Comparison of ENCODE assay signal across 21 mouse cellular contexts in genomic region chr6:146513899-146514298, GRCm38 (mm10). TPM values are rescaled to one million over a fixed set of nuclear protein-coding genes. Genes with fewer than 3 reads are reported as not detected.
A peak's percentile ranks its signal among the peaks of the same experiment; 100 is the strongest.
DNase-seq lines count a peak whose midpoint lies in the region; ATAC-seq and TF ChIP-seq lines count a peak whose summit lies in the region.
"Had no signal": no experiment of that assay in that cellular context is flagged by ENCODE, and none has a peak within 500 bp of the region (broad histone marks: within the 10 kb centered on the region; RNA-seq: fewer than 3 reads in every experiment).

No protein-coding gene starts in this region.

- H3K79me2 ChIP-seq in CH12.LX (replicated peaks; ENCODE audit: control insufficient read depth, extremely low read depth, insufficient read depth, poor library complexity, severe bottlenecking) = no peaks in the 10 kb centered on the region

- TF ChIP-seq EP300 in CH12.LX (IDR thresholded peaks at IDR 0.05; ENCODE audit: low read length) = no peak

- no peak overlapping the region for H3K27ac ChIP-seq in embryonic facial prominence, embryonic 14.5 days (replicated peaks; ENCODE audit: low read depth, low read length)
- no peak overlapping the region for H3K27ac ChIP-seq in embryonic facial prominence, embryonic 10.5 days (replicated peaks)
- H3K27ac ChIP-seq in heart, embryonic 15.5 days = 0 out of 2 replicates have a peak overlapping the region, but pooled peaks have one; percentile 39
- no peak overlapping the region for H3K27ac ChIP-seq in lung, embryonic 14.5 days (ENCODE audit: low read depth)
- no peak overlapping the region for H3K27ac ChIP-seq in CH12.LX (ENCODE audit: insufficient read depth, low read depth)
- H3K27ac ChIP-seq: forebrain, embryonic 13.5 days; hindbrain, embryonic 10.5 days; hindbrain, postnatal 0 days; limb, embryonic 15.5 days; midbrain, embryonic 13.5 days; neural tube, embryonic 12.5 days had no signal

- H3K4me2 ChIP-seq in embryonic facial prominence, embryonic 14.5 days (ENCODE audit: low read depth, low read length) = no peak overlapping the region
- no peak overlapping the region for H3K4me2 ChIP-seq in heart, embryonic 15.5 days
- no peak overlapping the region for H3K4me2 ChIP-seq in lung, embryonic 14.5 days
- H3K4me2 ChIP-seq in CH12.LX (ENCODE audit: insufficient read depth, low read depth, poor library complexity, severe bottlenecking) = no peak overlapping the region
- H3K4me2 ChIP-seq: forebrain, embryonic 13.5 days; limb, embryonic 15.5 days; midbrain, embryonic 13.5 days; neural tube, embryonic 12.5 days had no signal

- TF ChIP-seq CTCF in lung, embryonic 14.5 days (IDR thresholded peaks at IDR 0.05; ENCODE audit: low read depth) = no peak
- no peak for TF ChIP-seq CTCF in CH12.LX (conservative IDR thresholded peaks at IDR 0.05 in 1 of 2, IDR thresholded peaks at IDR 0.05 in 1 of 2; ENCODE audit: low read depth in 2 of 2, low read length in 2 of 2)

- no peak for TF ChIP-seq RAD21 in CH12.LX (IDR thresholded peaks at IDR 0.05; ENCODE audit: low read depth, low read length)

- H3K36me3 ChIP-seq in embryonic facial prominence, embryonic 14.5 days (ENCODE audit: control insufficient read depth, insufficient read depth, low read length) = no peaks in the 10 kb centered on the region
- no peaks in the 10 kb centered on the region for H3K36me3 ChIP-seq in embryonic facial prominence, embryonic 10.5 days (replicated peaks)
- no peaks in the 10 kb centered on the region for H3K36me3 ChIP-seq in heart, embryonic 15.5 days
- no peaks in the 10 kb centered on the region for H3K36me3 ChIP-seq in lung, embryonic 14.5 days (ENCODE audit: insufficient read depth)
- no peaks in the 10 kb centered on the region for H3K36me3 ChIP-seq in CH12.LX (replicated peaks in 1 of 2; ENCODE audit: control insufficient read depth in 1 of 2, insufficient read depth in 1 of 2, low read length in 1 of 2)
- H3K36me3 ChIP-seq: hindbrain, embryonic 10.5 days; limb, embryonic 15.5 days; midbrain, embryonic 13.5 days; neural tube, embryonic 12.5 days had no signal

- dilution Hi-C loops in CH12.LX (cut with MboI; ENCODE audit: extremely low pct_ligation_motif_present, extremely low pct_unique_long_range_greater_than_20kb, low sequenced_read_pairs) = no loop called here

- H3K9me3 ChIP-seq in embryonic facial prominence, embryonic 14.5 days (ENCODE audit: control insufficient read depth, low read length) = no peaks in the 10 kb centered on the region
- H3K9me3 ChIP-seq in embryonic facial prominence, embryonic 10.5 days = no peaks in the 10 kb centered on the region
- no peaks in the 10 kb centered on the region for H3K9me3 ChIP-seq in heart, embryonic 15.5 days (replicated peaks)
- no peaks in the 10 kb centered on the region for H3K9me3 ChIP-seq in lung, embryonic 14.5 days (ENCODE audit: low read depth, low read length)
- peaks cover 7% of the 10 kb centered on the region for H3K9me3 ChIP-seq in CH12.LX (replicated peaks; ENCODE audit: low read length)
- H3K9me3 ChIP-seq: forebrain, embryonic 13.5 days; hindbrain, embryonic 10.5 days; limb, embryonic 15.5 days; midbrain, embryonic 13.5 days; neural tube, embryonic 12.5 days had no signal

- WGBS in embryonic facial prominence, embryonic 14.5 days = 63% methylated on average over 5 of the region's 5 CpGs
- WGBS in embryonic facial prominence, embryonic 10.5 days = 75% methylated on average over 5 of the region's 5 CpGs
- 25% methylated on average over 5 of the region's 5 CpGs for WGBS in heart, embryonic 15.5 days
- 18% methylated on average over 5 of the region's 5 CpGs for WGBS in lung, embryonic 14.5 days

- no peaks in the 10 kb centered on the region for H3K27me3 ChIP-seq in embryonic facial prominence, embryonic 14.5 days (replicated peaks; ENCODE audit: control insufficient read depth, insufficient read depth, low read length)
- no peaks in the 10 kb centered on the region for H3K27me3 ChIP-seq in embryonic facial prominence, embryonic 10.5 days (replicated peaks; ENCODE audit: low read depth, poor library complexity, severe bottlenecking)
- H3K27me3 ChIP-seq in heart, embryonic 15.5 days = no peaks in the 10 kb centered on the region
- no peaks in the 10 kb centered on the region for H3K27me3 ChIP-seq in lung, embryonic 14.5 days (ENCODE audit: insufficient read depth, low read length)
- H3K27me3 ChIP-seq in CH12.LX (replicated peaks) = no peaks in the 10 kb centered on the region
- H3K27me3 ChIP-seq: forebrain, embryonic 13.5 days; limb, embryonic 15.5 days; midbrain, embryonic 13.5 days; neural tube, embryonic 12.5 days had no signal

- DNase-seq in embryonic facial prominence, embryonic 14.5 days (ENCODE audit: low spot score) = no peak
- DNase-seq in embryonic facial prominence, embryonic 10.5 days (ENCODE audit: low spot score) = no peak
- DNase-seq in heart, postnatal 4 days = no peak
- DNase-seq in lung, embryonic 14.5 days = peak; percentile 41
- DNase-seq in lung, postnatal 25 days (ENCODE audit: low spot score) = no peak
- DNase-seq in CH12.LX (ENCODE audit: extremely low read depth) = no peak
- DNase-seq in right cerebral cortex, postnatal 25 days = no peak
- DNase-seq: adrenal gland, postnatal 25 days; cerebellum, adult 11-12 months; cerebellum, postnatal 14 days; gastrocnemius, postnatal 14 days; kidney, postnatal 36 days had no signal

- ATAC-seq in embryonic facial prominence, embryonic 14.5 days (ENCODE audit: low read depth) = peak; percentile 60; the same call in 1 of the 2 replicates
- ATAC-seq in heart, embryonic 15.5 days (replicated peaks; ENCODE audit: insufficient number of reproducible peaks, insufficient read depth, low FRiP score, low read depth) = peak; percentile 72; the same call in 1 of the 2 replicates
- ATAC-seq in lung, embryonic 14.5 days (ENCODE audit: insufficient read depth) = peak; percentile 61
- ATAC-seq: forebrain, embryonic 13.5 days; hindbrain, postnatal 0 days; intestine, postnatal 0 days; midbrain, embryonic 13.5 days had no signal

- no peak overlapping the region for H3K9ac ChIP-seq in embryonic facial prominence, embryonic 14.5 days (ENCODE audit: low read depth, low read length)
- no peak overlapping the region for H3K9ac ChIP-seq in heart, embryonic 15.5 days
- H3K9ac ChIP-seq in lung, embryonic 14.5 days = no peak overlapping the region
- no peak overlapping the region for H3K9ac ChIP-seq in CH12.LX (ENCODE audit: insufficient read depth, low read depth)
- H3K9ac ChIP-seq: forebrain, embryonic 13.5 days; limb, embryonic 15.5 days; midbrain, embryonic 13.5 days; neural tube, embryonic 12.5 days had no signal

- in situ Hi-C loops in CH12.LX (cut with MboI; ENCODE audit: low pct_ligation_motif_present, low pct_unique_long_range_greater_than_20kb, low sequenced_read_pairs) = no loop called here

- no peak for TF ChIP-seq POLR2A in CH12.LX (IDR thresholded peaks at IDR 0.05; ENCODE audit: low read depth, low read length)

- no peak overlapping the region for H3K4me3 ChIP-seq in embryonic facial prominence, embryonic 14.5 days (ENCODE audit: low read depth, low read length)
- H3K4me3 ChIP-seq in embryonic facial prominence, embryonic 10.5 days = no peak overlapping the region
- H3K4me3 ChIP-seq in heart, embryonic 15.5 days = no peak overlapping the region
- no peak overlapping the region for H3K4me3 ChIP-seq in lung, embryonic 14.5 days (ENCODE audit: low read depth, low read length)
- H3K4me3 ChIP-seq in CH12.LX (replicated peaks in 1 of 3; ENCODE audit: low read depth in 2 of 3, low read length in 2 of 3, poor library complexity in 1 of 3) = peak overlapping the region in 2 of 3 experiments; percentile 1 to 17
- H3K4me3 ChIP-seq: erythroblast, embryonic 14.5 days; forebrain, embryonic 13.5 days; hindbrain, embryonic 10.5 days; limb, embryonic 15.5 days; midbrain, embryonic 13.5 days; neural tube, embryonic 12.5 days had no signal

- H3K4me1 ChIP-seq in embryonic facial prominence, embryonic 14.5 days (ENCODE audit: control insufficient read depth, insufficient read depth, low read length) = no peaks in the 10 kb centered on the region; the same call in 1 of the 2 replicates
- peaks cover 10% of the 10 kb centered on the region for H3K4me1 ChIP-seq in embryonic facial prominence, embryonic 10.5 days
- peaks cover 23% of the 10 kb centered on the region for H3K4me1 ChIP-seq in heart, embryonic 15.5 days (replicated peaks)
- peaks cover 8% of the 10 kb centered on the region for H3K4me1 ChIP-seq in lung, embryonic 14.5 days (ENCODE audit: insufficient read depth)
- H3K4me1 ChIP-seq in CH12.LX (ENCODE audit: control insufficient read depth in 1 of 2, insufficient read depth in 2 of 2) = peaks cover 3 to 65% of the 10 kb centered on the region in 2 experiments; a peak in 3 of 4 replicates
- H3K4me1 ChIP-seq: forebrain, embryonic 13.5 days; limb, embryonic 15.5 days; neural tube, embryonic 12.5 days had no signal

TF ChIP-seq in CH12.LX, 34 proteins besides CTCF, POLR2A, EP300 and RAD21 (continues in another document):
- TF ChIP-seq POLR2AphosphoS2 (IDR thresholded peaks at IDR 0.05; ENCODE audit: low read depth, low read length) = no peak
- TF ChIP-seq MAZ (IDR thresholded peaks at IDR 0.05; ENCODE audit: low read depth, low read length) = no peak
- no peak for TF ChIP-seq KAT2A (IDR thresholded peaks at IDR 0.05; ENCODE audit: insufficient replicate concordance, low read length)
- TF ChIP-seq USF2 (conservative IDR thresholded peaks at IDR 0.05; ENCODE audit: low read depth, low read length) = no peak
- TF ChIP-seq TCF12 (IDR thresholded peaks at IDR 0.05; ENCODE audit: low read depth, low read length) = no peak
- TF ChIP-seq MAFK (IDR thresholded peaks at IDR 0.05; ENCODE audit: insufficient replicate concordance, low read length) = no peak
- no peak for TF ChIP-seq ELF1 (IDR thresholded peaks at IDR 0.05; ENCODE audit: low read depth, low read length)
- TF ChIP-seq TBP (conservative IDR thresholded peaks at IDR 0.05; ENCODE audit: low read depth, low read length) = no peak
- TF ChIP-seq SIN3A (IDR thresholded peaks at IDR 0.05; ENCODE audit: low read length) = no peak
- no peak for TF ChIP-seq IRF4 (IDR thresholded peaks at IDR 0.05; ENCODE audit: low read depth, low read length)
- TF ChIP-seq ZNF384 (IDR thresholded peaks at IDR 0.05; ENCODE audit: low read depth, low read length) = no peak
- no peak for TF ChIP-seq HCFC1 (IDR thresholded peaks at IDR 0.05; ENCODE audit: low read depth, low read length)
- TF ChIP-seq GABPA (IDR thresholded peaks at IDR 0.05; ENCODE audit: insufficient replicate concordance, low read depth, low read length) = no peak

RNA-seq across cellular contexts. Expression of gene Itpr2, which starts 11.9 kb away (rescaled TPM):
- polyA plus RNA-seq in embryonic facial prominence, embryonic 14.5 days (2014; fragmentation: Nextera tagmentation; extraction: Ambion mirVana) = 8.9 and 13.4 TPM in 2 replicates
- polyA plus RNA-seq in embryonic facial prominence, embryonic 10.5 days (2016; fragmentation: Nextera tagmentation; extraction: Ambion mirVana) = 4.5 and 5.2 TPM in 2 replicates
- 39.2 and 49.5 TPM in 2 replicates for polyA plus RNA-seq in heart, embryonic 15.5 days (2015; fragmentation: Nextera tagmentation; extraction: Ambion mirVana)
- total RNA-seq in heart, postnatal 4 days (2021) = 10 to 100 TPM; 38.6 to 45.5 TPM
- polyA plus RNA-seq in lung, embryonic 14.5 days (2014; fragmentation: Nextera tagmentation; extraction: Ambion mirVana) = 12.8 and 13.1 TPM in 2 replicates
- total RNA-seq in CH12.LX (2012; rRNA removed) (4.7 and 8.9 TPM in 2 replicates), CH12.LX (2014; rRNA removed) (2.2 and 3.5 TPM in 2 replicates)
- polyA plus RNA-seq in CH12.LX (2012; ENCODE audit: insufficient read length, low read depth) = 3.4 and 4.4 TPM in 2 replicates

Comparison
In these comparisons a context has a peak if more than half of its experiments do, and no peak if none do; other contexts are left out.
1. H3K4me3 ChIP-seq: peak in CH12.LX (2 of 3); none in embryonic facial prominence, embryonic 14.5 days (single experiment), embryonic facial prominence, embryonic 10.5 days (single experiment), heart, embryonic 15.5 days (single experiment) and lung, embryonic 14.5 days (single experiment).
2. Peak in every context shown above with its lines, with median percentiles within 50 percentile points of each other: ATAC-seq.